14 mouse cellular contexts compared by ENCODE assay signal in the genomic region with DNA sequence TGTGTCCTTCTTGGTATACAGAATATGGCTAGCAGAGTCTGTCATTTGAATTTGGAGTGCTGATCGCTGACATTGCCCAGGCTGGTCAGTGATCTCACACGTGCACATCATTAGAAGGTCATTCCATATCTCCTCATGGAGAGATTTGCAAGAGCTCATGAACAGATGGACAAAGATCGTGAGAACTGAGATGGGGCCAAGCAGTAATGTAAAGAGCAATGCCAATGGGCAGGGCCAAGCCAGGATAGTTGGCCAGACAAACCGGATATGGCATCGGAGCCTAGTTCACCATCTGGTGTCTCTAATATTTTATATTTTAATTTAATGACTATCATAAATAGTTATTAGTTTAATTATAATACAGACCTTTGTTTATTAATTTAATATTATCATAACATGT.
"Had no signal": no experiment of that assay in that cellular context is flagged by ENCODE, and none has a peak within 500 bp of the region (broad histone marks: within the 10 kb centered on the region; RNA-seq: fewer than 3 reads in every experiment).

No protein-coding gene starts in this region.

- H3K4me3 ChIP-seq: layer of hippocampus, adult 2 months; limb, embryonic 15.5 days; liver, embryonic 12.5 days; midbrain, embryonic 10.5 days; myocyte; neural tube, embryonic 15.5 days had no signal

- H3K27me3 ChIP-seq: limb, embryonic 15.5 days; liver, embryonic 12.5 days; neural tube, embryonic 15.5 days had no signal

- H3K27ac ChIP-seq: layer of hippocampus, adult 2 months; limb, embryonic 15.5 days; liver, embryonic 12.5 days; midbrain, embryonic 10.5 days; neural tube, embryonic 15.5 days; stomach, postnatal 0 days had no signal

- DNase-seq: kidney, postnatal 36 days; lung, embryonic 14.5 days; lung, postnatal 10 days; lung, postnatal 4 days; midbrain, embryonic 14.5 days; right cerebral cortex, adult 18-20 months; right cerebral cortex, postnatal 25 days had no signal

- ATAC-seq: liver, embryonic 12.5 days had no signal

- H3K36me3 ChIP-seq: limb, embryonic 15.5 days; liver, embryonic 12.5 days; midbrain, embryonic 10.5 days; neural tube, embryonic 15.5 days had no signal

- H3K4me1 ChIP-seq: limb, embryonic 15.5 days; liver, embryonic 12.5 days; midbrain, embryonic 10.5 days; neural tube, embryonic 15.5 days had no signal
